Mouse (Mus musculus): ENCODE results near the gene Runx2. TPM values are rescaled to one million over a fixed set of nuclear protein-coding genes. Genes with fewer than 3 reads are reported as not detected.

Runx2 gene
- total RNA-seq, 2 experiments from 2014 or later = 5.9 to 6.5 TPM

GRCm38 (mm10) chr17:44463679-44464078, 350.9 kb downstream of the Runx2 start:
- intact Hi-C loops (cut with DNase I) = no loop called here
- DNase-seq (ENCODE audit: extremely low spot score in 1 of 2, low spot score in 2 of 2) = no peak

GRCm38 (mm10) chr17:44460156-44460555, 354.4 kb downstream of the Runx2 start:
- no peak for DNase-seq (ENCODE audit: extremely low spot score in 1 of 2, low spot score in 2 of 2)
- intact Hi-C loops (cut with DNase I) = no loop called here

- no peak for DNase-seq (ENCODE audit: extremely low spot score in 1 of 2, low spot score in 2 of 2)
- intact Hi-C loops (cut with DNase I) = loop anchor here (5.0 to 10.0 kb wide), 4 partner anchors 278 to 913 kb away; no protein-coding TSS in a partner anchor
Observed at GRCm38 (mm10) chr17:44459029-44459428, 355.6 kb downstream of the Runx2 start.

- no peak for DNase-seq (ENCODE audit: extremely low spot score in 1 of 2, low spot score in 2 of 2)
- intact Hi-C loops (cut with DNase I) = loop anchor here (5.0 to 10.0 kb wide), 4 partner anchors 281 to 916 kb away; no protein-coding TSS in a partner anchor
Observed at GRCm38 (mm10) chr17:44456696-44457095, 357.9 kb downstream of the Runx2 start.

GRCm38 (mm10) chr17:44455681-44456600, 358.7 kb downstream of the Runx2 start:
- peak; percentile 55 to 66 for DNase-seq (ENCODE audit: extremely low spot score in 1 of 2, low spot score in 2 of 2)

GRCm38 (mm10) chr17:44449915-44450471, 364.6 kb downstream of the Runx2 start:
- no peak for DNase-seq (ENCODE audit: extremely low spot score in 1 of 2, low spot score in 2 of 2)
- intact Hi-C loops (cut with DNase I) = loop anchor here (10.0 kb wide), 1 partner anchor 495 kb away; no protein-coding TSS in a partner anchor

More at GRCm38 (mm10) chr17:44455681-44456600, 358.7 kb downstream of the Runx2 start:
- intact Hi-C loops (cut with DNase I) = loop anchor here (5.0 to 10.0 kb wide), 4 partner anchors 281 to 916 kb away; no protein-coding TSS in a partner anchor

Other genes with a start within 250 kb of the Runx2 start
- gene Supt3, start 37.6 kb downstream of the Runx2 start, total RNA-seq (2021) = 10 to 100 TPM; 16.1 to 16.3 TPM